Mouse (Mus musculus): Measurements from ENCODE around the gene Stip1. TPM values are rescaled to one million over a fixed set of nuclear protein-coding genes. Genes with fewer than 3 reads are reported as not detected.

Gene Stip1
- polyA plus RNA-seq, 1 experiment from 2014 or later, result 453 TPM

DNA sequence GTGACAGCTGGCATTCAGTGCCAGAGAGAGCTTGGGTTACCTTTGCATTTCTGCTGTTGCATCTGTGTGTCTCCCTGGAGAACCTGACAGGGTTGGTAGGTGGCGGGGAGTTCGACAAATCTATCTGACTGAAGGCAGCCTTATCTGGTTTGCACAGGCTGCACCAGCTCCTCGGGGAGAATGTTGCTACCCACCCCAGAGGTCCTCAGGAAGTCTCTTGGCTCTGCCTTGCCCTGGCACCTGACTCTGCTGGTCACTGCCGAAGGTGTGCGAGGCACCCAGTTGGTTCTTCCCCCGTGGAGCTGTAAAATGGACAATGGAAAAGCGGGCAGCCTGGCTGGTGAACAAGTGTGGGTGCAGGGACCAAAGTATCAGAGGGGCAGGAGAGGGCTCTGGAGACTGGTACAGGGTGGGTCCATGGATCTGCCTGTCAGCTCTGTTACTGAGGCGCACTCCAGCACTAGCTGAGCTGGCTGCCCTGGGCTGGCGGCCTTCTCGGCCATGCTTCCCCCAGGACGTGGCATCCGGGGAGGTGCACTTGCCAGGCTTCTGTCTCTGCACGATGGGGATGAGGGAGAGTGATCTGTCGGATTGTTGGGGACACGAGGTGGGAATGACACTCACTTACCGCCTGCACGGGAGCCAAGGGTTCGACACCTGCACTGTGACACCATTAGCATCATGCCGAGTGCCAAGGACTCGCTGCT is 27.7 kb upstream of the Stip1 start:
- no peaks in the 10 kb centered on the region for H3K9me3 ChIP-seq (ENCODE audit: control insufficient read depth, low read length)
- H3K4me2 ChIP-seq (ENCODE audit: low read depth, severe bottlenecking), result no peak overlapping the region
- 41% methylated on average over 20 of the region's 20 CpGs for WGBS
- H3K9ac ChIP-seq (ENCODE audit: low read length), result no peak overlapping the region
- ATAC-seq (ENCODE audit: insufficient number of reproducible peaks, low FRiP score, low TSS enrichment, low read depth) (no peak), DNase-seq (ENCODE audit: low spot score) (no peak)
- no peak overlapping the region for H3K4me3 ChIP-seq (ENCODE audit: low read depth, low read length)
- H3K27me3 ChIP-seq (ENCODE audit: control insufficient read depth, insufficient read depth, low read length), result peaks cover 11% of the 10 kb centered on the region
- H3K4me1 ChIP-seq (ENCODE audit: control insufficient read depth, insufficient read depth, low read length), result peaks cover 45% of the 10 kb centered on the region
- H3K36me3 ChIP-seq (ENCODE audit: control insufficient read depth, insufficient read depth, low read length), result no peaks in the 10 kb centered on the region
- no peak overlapping the region for H3K27ac ChIP-seq (replicated peaks; ENCODE audit: low read depth, low read length)

- Histone ChIP-seq H3K4me1 (ENCODE audit: control insufficient read depth, insufficient read depth, low read length) (peaks cover 45% of the 10 kb centered on the region), H3K4me3 (ENCODE audit: low read depth, low read length) (no peak overlapping the region), H3K27ac (replicated peaks; ENCODE audit: low read depth, low read length) (no peak overlapping the region), H3K36me3 (ENCODE audit: control insufficient read depth, insufficient read depth, low read length) (no peaks in the 10 kb centered on the region), H3K27me3 (ENCODE audit: control insufficient read depth, insufficient read depth, low read length) (peaks cover 11% of the 10 kb centered on the region), H3K4me2 (ENCODE audit: low read depth, severe bottlenecking) (no peak overlapping the region), H3K9ac (ENCODE audit: low read length) (peak overlapping the region; percentile 34; the same call in 1 of the 2 replicates), H3K9me3 (ENCODE audit: control insufficient read depth, low read length) (no peaks in the 10 kb centered on the region)
- no peak for ATAC-seq (ENCODE audit: insufficient number of reproducible peaks, low FRiP score, low TSS enrichment, low read depth)
- no peak for DNase-seq (ENCODE audit: low spot score)
- WGBS, result 29% methylated on average over 8 of the region's 8 CpGs
Measured at GRCm38 (mm10) chr19:7066828-7067342, 27.1 kb upstream of the Stip1 start.

GRCm38 (mm10) chr19:7066034-7066827 is 26.5 kb upstream of the Stip1 start:
- Histone ChIP-seq H3K9me3 (ENCODE audit: control insufficient read depth, low read length) (no peaks in the 10 kb centered on the region), H3K4me3 (ENCODE audit: low read depth, low read length) (no peak overlapping the region), H3K27me3 (ENCODE audit: control insufficient read depth, insufficient read depth, low read length) (peaks cover 11% of the 10 kb centered on the region), H3K36me3 (ENCODE audit: control insufficient read depth, insufficient read depth, low read length) (no peaks in the 10 kb centered on the region), H3K27ac (replicated peaks; ENCODE audit: low read depth, low read length) (no peak overlapping the region), H3K4me1 (ENCODE audit: control insufficient read depth, insufficient read depth, low read length) (peaks cover 45% of the 10 kb centered on the region), H3K4me2 (ENCODE audit: low read depth, severe bottlenecking) (no peak overlapping the region), H3K9ac (ENCODE audit: low read length) (peak overlapping the region; percentile 34)
- DNase-seq (ENCODE audit: low spot score) (no peak), ATAC-seq (ENCODE audit: insufficient number of reproducible peaks, low FRiP score, low TSS enrichment, low read depth) (no peak)
- 35% methylated on average over 15 of the region's 15 CpGs for WGBS

- DNase-seq (ENCODE audit: low spot score), result peak; percentile 94
- 0% methylated on average over 3 of the region's 3 CpGs for WGBS
- Histone ChIP-seq H3K27ac (replicated peaks; ENCODE audit: low read depth, low read length) (no peak overlapping the region), H3K4me1 (ENCODE audit: control insufficient read depth, insufficient read depth, low read length) (peaks cover 31% of the 10 kb centered on the region), H3K27me3 (ENCODE audit: control insufficient read depth, insufficient read depth, low read length) (peaks cover 11% of the 10 kb centered on the region), H3K36me3 (ENCODE audit: control insufficient read depth, insufficient read depth, low read length) (no peaks in the 10 kb centered on the region), H3K4me2 (ENCODE audit: low read depth, severe bottlenecking) (no peak overlapping the region), H3K9ac (ENCODE audit: low read length) (no peak overlapping the region), H3K4me3 (ENCODE audit: low read depth, low read length) (no peak overlapping the region), H3K9me3 (ENCODE audit: control insufficient read depth, low read length) (no peaks in the 10 kb centered on the region)
- peak; percentile 38; the same call in 1 of the 2 replicates for ATAC-seq (ENCODE audit: insufficient number of reproducible peaks, low FRiP score, low TSS enrichment, low read depth)
Measured at GRCm38 (mm10) chr19:7064571-7064970, 24.8 kb upstream of the Stip1 start.

- H3K9ac ChIP-seq (ENCODE audit: low read length), result no peak overlapping the region
- H3K36me3 ChIP-seq (ENCODE audit: control insufficient read depth, insufficient read depth, low read length), result no peaks in the 10 kb centered on the region
- H3K9me3 ChIP-seq (ENCODE audit: control insufficient read depth, low read length), result no peaks in the 10 kb centered on the region
- DNase-seq (ENCODE audit: low spot score) (no peak), ATAC-seq (ENCODE audit: insufficient number of reproducible peaks, low FRiP score, low TSS enrichment, low read depth) (no peak)
- 87% methylated on average over 8 of the region's 8 CpGs for WGBS
- H3K27me3 ChIP-seq (ENCODE audit: control insufficient read depth, insufficient read depth, low read length), result peaks cover 10% of the 10 kb centered on the region
- no peak overlapping the region for H3K4me2 ChIP-seq (ENCODE audit: low read depth, severe bottlenecking)
- H3K4me3 ChIP-seq (ENCODE audit: low read depth, low read length), result no peak overlapping the region
- H3K27ac ChIP-seq (replicated peaks; ENCODE audit: low read depth, low read length), result no peak overlapping the region
- H3K4me1 ChIP-seq (ENCODE audit: control insufficient read depth, insufficient read depth, low read length), result peaks cover 19% of the 10 kb centered on the region; the same call in 1 of the 2 replicates
Measured at GRCm38 (mm10) chr19:7062916-7063315, 23.1 kb upstream of the Stip1 start.

DNA sequence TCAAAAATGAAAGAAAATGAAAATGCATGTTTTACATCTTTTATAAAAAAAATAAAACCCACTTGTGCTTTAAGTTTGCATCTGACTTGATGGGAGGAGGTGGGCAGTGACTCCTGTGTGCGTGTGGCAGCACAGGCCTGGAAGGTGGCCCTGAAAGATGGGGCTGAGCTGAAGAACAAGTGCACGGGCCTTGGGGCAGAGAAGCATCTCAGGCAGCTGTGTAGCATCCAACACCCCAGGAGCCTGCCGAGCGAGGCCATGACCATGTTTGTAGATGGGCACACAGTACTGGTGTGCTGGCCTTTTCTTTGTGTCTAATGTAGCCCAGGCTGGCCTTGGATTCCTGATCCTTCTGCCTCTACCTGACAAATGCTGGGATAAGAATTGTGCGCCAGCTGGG is 22.3 kb upstream of the Stip1 start:
- ATAC-seq (ENCODE audit: insufficient number of reproducible peaks, low FRiP score, low TSS enrichment, low read depth), result no peak
- peaks cover 20% of the 10 kb centered on the region; the same call in 1 of the 2 replicates for H3K4me1 ChIP-seq (ENCODE audit: control insufficient read depth, insufficient read depth, low read length)
- no peak overlapping the region for H3K9ac ChIP-seq (ENCODE audit: low read length)
- no peak for DNase-seq (ENCODE audit: low spot score)
- no peaks in the 10 kb centered on the region for H3K36me3 ChIP-seq (ENCODE audit: control insufficient read depth, insufficient read depth, low read length)
- peaks cover 5% of the 10 kb centered on the region for H3K27me3 ChIP-seq (ENCODE audit: control insufficient read depth, insufficient read depth, low read length)
- no peak overlapping the region for H3K4me2 ChIP-seq (ENCODE audit: low read depth, severe bottlenecking)
- H3K9me3 ChIP-seq (ENCODE audit: control insufficient read depth, low read length), result no peaks in the 10 kb centered on the region
- no peak overlapping the region for H3K4me3 ChIP-seq (ENCODE audit: low read depth, low read length)
- 84% methylated on average over 5 of the region's 5 CpGs for WGBS
- no peak overlapping the region for H3K27ac ChIP-seq (replicated peaks; ENCODE audit: low read depth, low read length)

DNA sequence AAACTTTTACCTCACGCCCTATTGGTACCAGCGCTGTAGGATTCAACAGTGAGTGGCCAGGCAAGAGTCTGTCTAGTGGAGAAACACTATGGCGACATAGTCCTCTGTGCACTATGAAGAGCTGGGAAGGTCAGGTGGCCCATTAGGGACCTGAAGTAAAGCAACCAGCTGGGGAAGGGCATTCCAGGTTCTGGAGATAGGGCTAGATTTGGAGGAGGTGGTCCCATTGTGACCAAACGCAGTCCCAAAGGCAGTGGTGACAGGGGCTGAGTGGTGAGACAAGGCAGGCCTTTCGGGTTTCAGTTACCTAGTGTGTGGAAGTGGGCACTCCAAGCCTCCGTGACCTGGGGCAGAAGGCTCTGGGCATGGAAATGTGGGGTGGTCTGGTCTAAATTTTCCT is 18.8 kb upstream of the Stip1 start:
- H3K9ac ChIP-seq (ENCODE audit: low read length), result no peak overlapping the region
- no peak for DNase-seq (ENCODE audit: low spot score)
- ATAC-seq (ENCODE audit: insufficient number of reproducible peaks, low FRiP score, low TSS enrichment, low read depth), result no peak
- peak overlapping the region; percentile 68; the same call in 1 of the 2 replicates for H3K4me3 ChIP-seq (ENCODE audit: low read depth, low read length)
- WGBS, result 58% methylated on average over 6 of the region's 6 CpGs
- H3K4me2 ChIP-seq (ENCODE audit: low read depth, severe bottlenecking), result peak overlapping the region; percentile 100; the same call in 1 of the 2 replicates
- H3K4me1 ChIP-seq (ENCODE audit: control insufficient read depth, insufficient read depth, low read length), result peaks cover 16% of the 10 kb centered on the region; the same call in 1 of the 2 replicates
- peaks cover 4% of the 10 kb centered on the region; the same call in 1 of the 2 replicates for H3K27me3 ChIP-seq (ENCODE audit: control insufficient read depth, insufficient read depth, low read length)
- no peaks in the 10 kb centered on the region for H3K36me3 ChIP-seq (ENCODE audit: control insufficient read depth, insufficient read depth, low read length)
- no peaks in the 10 kb centered on the region for H3K9me3 ChIP-seq (ENCODE audit: control insufficient read depth, low read length)
- H3K27ac ChIP-seq (replicated peaks; ENCODE audit: low read depth, low read length), result no peak overlapping the region

DNA sequence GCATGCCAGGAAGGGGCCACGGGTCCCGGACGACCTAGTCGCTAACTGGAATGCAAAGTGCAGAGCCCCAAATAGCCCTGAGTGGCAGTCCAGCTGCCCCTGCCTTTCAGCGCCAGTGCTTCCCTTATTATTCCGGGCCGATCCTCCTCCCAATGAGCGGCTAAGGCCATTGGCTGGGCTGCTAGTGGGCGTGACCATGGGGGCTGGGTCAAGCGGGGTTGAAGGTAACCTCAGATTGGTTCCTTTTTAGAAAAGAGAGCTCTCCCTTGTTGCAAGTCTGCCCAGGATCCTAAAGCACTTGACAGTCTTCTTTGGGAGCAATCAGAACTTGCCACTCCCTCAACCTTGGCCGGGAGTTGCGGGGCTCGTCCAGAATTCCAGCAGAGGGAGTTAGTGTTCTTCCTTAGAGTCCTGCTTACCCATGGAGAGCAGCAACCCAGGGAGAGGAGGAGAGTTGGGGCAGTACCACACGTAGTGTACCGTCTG is 18.0 kb upstream of the Stip1 start:
- H3K27me3 ChIP-seq (ENCODE audit: control insufficient read depth, insufficient read depth, low read length), result peaks cover 4% of the 10 kb centered on the region; the same call in 1 of the 2 replicates

More for the DNA sequence above, 18.0 kb upstream of the Stip1 start:
- no peaks in the 10 kb centered on the region for H3K9me3 ChIP-seq (ENCODE audit: control insufficient read depth, low read length)
- DNase-seq (ENCODE audit: low spot score), result peak; percentile 86
- H3K4me1 ChIP-seq (ENCODE audit: control insufficient read depth, insufficient read depth, low read length), result peaks cover 16% of the 10 kb centered on the region; the same call in 1 of the 2 replicates
- ATAC-seq (ENCODE audit: insufficient number of reproducible peaks, low FRiP score, low TSS enrichment, low read depth), result peak; percentile 62; the same call in 1 of the 2 replicates
- H3K4me2 ChIP-seq (ENCODE audit: low read depth, severe bottlenecking), result peak overlapping the region; percentile 100
- peak overlapping the region; percentile 22; the same call in 1 of the 2 replicates for H3K9ac ChIP-seq (ENCODE audit: low read length)
- peak overlapping the region; percentile 68 for H3K4me3 ChIP-seq (ENCODE audit: low read depth, low read length)
- H3K27ac ChIP-seq (replicated peaks; ENCODE audit: low read depth, low read length), result 0 out of 2 replicates have a peak overlapping the region, but pooled peaks have one; percentile 4
- H3K36me3 ChIP-seq (ENCODE audit: control insufficient read depth, insufficient read depth, low read length), result no peaks in the 10 kb centered on the region
- whole genome bisulfite sequencing, result under 1% methylated on average over 15 of the region's 15 CpGs

Data from limb, embryonic 11.5 days (tissue).